Mouse (Mus musculus): ENCODE data around the gene Lhpp. TPM values are rescaled to one million over a fixed set of nuclear protein-coding genes. Genes with fewer than 3 reads are reported as not detected.
A peak's percentile ranks its signal among the peaks of the same experiment; 100 is the strongest.

Lhpp gene
- total RNA-seq, 2 experiments from 2014 or later: 15.5 to 16.3 TPM

GRCm38 (mm10) chr7:132672481-132672959 lies 62.1 kb downstream of the Lhpp start:
- Histone ChIP-seq H3K4me3 (no peak overlapping the region), H3K27ac (peak overlapping the region; percentile 2; the same call in 1 of the 2 replicates)
- intact Hi-C loops (cut with DNase I): no loop called here
- no peak for TF ChIP-seq CTCF (IDR thresholded peaks at IDR 0.05)
- no peak for DNase-seq (ENCODE audit: extremely low spot score in 1 of 2, low spot score in 2 of 2)

DNA sequence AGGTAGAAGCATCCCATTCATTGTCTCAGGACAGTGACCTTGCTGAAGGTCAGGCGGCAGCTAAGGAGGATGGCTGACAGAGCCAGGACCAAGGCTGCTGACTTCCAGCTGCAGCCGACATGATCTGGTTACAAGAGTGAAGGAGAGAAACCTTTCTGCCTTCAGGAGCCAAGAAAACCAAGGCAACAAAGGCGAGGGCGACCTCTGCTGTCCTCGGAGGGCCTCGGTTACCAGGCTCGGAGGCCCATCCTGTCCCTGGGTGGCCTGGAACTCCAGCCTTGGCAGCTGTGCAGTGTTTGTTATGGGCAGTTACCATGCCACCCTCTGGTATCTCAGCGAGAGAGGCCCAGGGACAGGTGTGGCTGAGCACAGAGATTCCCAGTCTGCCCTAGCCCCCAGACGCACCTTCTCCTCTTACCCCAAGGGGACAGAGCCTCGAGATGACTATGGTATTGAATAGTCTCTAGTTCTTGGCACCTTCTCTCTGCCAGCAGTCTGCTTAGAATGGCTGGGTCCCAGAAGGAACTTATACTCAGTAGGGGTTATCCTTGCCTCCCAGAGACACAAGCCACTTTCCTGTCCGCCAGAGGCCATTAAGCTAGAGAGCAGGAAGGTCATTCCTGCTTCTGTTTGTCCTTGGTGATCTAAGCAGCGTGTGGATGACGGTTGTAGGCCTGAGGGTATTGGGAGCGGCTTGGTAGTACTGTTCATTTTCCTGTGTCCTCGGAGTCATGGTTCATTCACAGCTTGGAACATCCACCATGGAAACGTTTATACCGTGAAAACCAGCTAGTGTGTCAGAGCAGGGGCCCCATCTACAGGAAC lies 63.7 kb downstream of the Lhpp start:
- intact Hi-C loops (cut with DNase I): no loop called here

GRCm38 (mm10) chr7:132675922-132676321 lies 65.5 kb downstream of the Lhpp start:
- no peak overlapping the region for H3K4me3 ChIP-seq
- intact Hi-C loops (cut with DNase I): no loop called here
- TF ChIP-seq CTCF (IDR thresholded peaks at IDR 0.05): no peak
- DNase-seq (ENCODE audit: extremely low spot score in 1 of 2, low spot score in 2 of 2): no peak
- no peak overlapping the region for H3K27ac ChIP-seq

More for the DNA sequence above, 63.7 kb downstream of the Lhpp start:
- H3K4me3 ChIP-seq: no peak overlapping the region
- TF ChIP-seq CTCF (IDR thresholded peaks at IDR 0.05): peak; percentile 44
- DNase-seq (ENCODE audit: extremely low spot score in 1 of 2, low spot score in 2 of 2): no peak
- 0 out of 2 replicates have a peak overlapping the region, but pooled peaks have one; percentile 6 for H3K27ac ChIP-seq

- Histone ChIP-seq H3K4me3 (no peak overlapping the region), H3K27ac (no peak overlapping the region)
- DNase-seq (ENCODE audit: extremely low spot score in 1 of 2, low spot score in 2 of 2): no peak
- no peak for TF ChIP-seq CTCF (IDR thresholded peaks at IDR 0.05)
- intact Hi-C loops (cut with DNase I): no loop called here
Observed at GRCm38 (mm10) chr7:132679117-132679516, 68.7 kb downstream of the Lhpp start.

DNA sequence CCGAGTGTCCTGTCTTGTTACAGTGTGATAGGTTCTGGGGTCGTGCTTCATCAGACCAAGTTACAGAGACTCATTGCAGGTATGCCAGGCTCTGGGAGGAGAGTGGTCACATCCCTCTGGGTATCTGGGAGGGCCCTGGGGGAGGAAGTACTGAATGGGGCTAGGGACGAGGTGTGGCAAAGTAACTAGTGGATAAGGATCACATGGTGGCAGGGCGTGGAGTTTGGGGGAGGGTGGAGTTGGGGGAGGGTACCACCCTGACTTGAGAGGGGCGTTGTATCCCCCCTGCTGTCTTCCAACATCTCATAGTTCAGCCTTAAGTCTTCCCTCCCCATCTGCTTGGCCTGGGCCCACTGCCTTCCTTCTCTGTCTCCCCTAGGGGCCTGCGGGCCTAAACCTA lies 69.1 kb downstream of the Lhpp start:
- DNase-seq (ENCODE audit: extremely low spot score in 1 of 2, low spot score in 2 of 2): no peak
- Histone ChIP-seq H3K4me3 (no peak overlapping the region), H3K27ac (no peak overlapping the region)
- intact Hi-C loops (cut with DNase I): no loop called here
- no peak for TF ChIP-seq CTCF (IDR thresholded peaks at IDR 0.05)

DNA sequence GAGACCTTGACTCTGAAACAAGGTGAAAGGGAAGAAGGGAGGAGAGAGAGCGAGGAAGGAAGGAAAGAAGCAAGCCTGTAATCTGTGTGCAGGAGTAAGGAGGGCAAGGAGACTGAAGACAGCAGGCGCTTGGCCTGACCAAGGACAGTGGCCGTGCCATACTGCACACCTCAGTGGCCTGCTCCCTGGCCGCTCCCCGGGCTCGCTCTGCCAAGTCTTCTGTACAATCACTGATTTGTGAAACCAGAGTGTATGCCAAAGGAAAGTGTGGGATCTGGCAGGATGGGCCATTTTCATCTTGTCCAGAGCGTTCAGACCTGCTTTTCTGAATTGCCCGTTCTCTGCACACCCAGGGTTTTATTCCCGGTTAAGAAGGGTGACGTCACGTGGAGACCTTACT lies 70.9 kb downstream of the Lhpp start:
- TF ChIP-seq CTCF (IDR thresholded peaks at IDR 0.05): no peak
- Histone ChIP-seq H3K27ac (no peak overlapping the region), H3K4me3 (no peak overlapping the region)
- intact Hi-C loops (cut with DNase I): no loop called here
- no peak for DNase-seq (ENCODE audit: extremely low spot score in 1 of 2, low spot score in 2 of 2)

DNA sequence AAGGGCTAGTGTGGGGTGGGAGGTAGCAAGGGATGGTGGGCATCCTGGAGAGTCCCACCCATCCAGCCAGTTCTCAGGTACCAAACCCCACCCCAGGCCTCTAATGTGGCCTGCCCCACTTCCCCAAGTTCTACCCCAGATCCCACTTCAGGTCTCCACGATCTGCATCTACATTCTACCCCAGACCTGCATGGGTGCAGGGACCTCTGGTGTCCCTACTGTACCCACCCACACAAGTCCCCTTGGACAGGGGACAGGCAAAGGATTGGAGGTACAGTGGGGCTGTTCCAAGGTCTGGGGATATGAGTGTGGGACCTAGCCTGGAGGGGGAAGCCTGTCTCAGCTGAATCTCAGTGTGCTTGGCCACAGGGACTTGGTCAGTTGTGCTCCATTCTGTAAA lies 71.4 kb downstream of the Lhpp start:
- DNase-seq (ENCODE audit: extremely low spot score in 1 of 2, low spot score in 2 of 2): no peak
- Histone ChIP-seq H3K4me3 (no peak overlapping the region), H3K27ac (no peak overlapping the region)
- intact Hi-C loops (cut with DNase I): no loop called here
- no peak for TF ChIP-seq CTCF (IDR thresholded peaks at IDR 0.05)

GRCm38 (mm10) chr7:132682336-132682735 lies 71.9 kb downstream of the Lhpp start:
- TF ChIP-seq CTCF (IDR thresholded peaks at IDR 0.05): no peak
- intact Hi-C loops (cut with DNase I): no loop called here
- DNase-seq (ENCODE audit: extremely low spot score in 1 of 2, low spot score in 2 of 2): no peak
- H3K27ac ChIP-seq: no peak overlapping the region
- H3K4me3 ChIP-seq: no peak overlapping the region

DNA sequence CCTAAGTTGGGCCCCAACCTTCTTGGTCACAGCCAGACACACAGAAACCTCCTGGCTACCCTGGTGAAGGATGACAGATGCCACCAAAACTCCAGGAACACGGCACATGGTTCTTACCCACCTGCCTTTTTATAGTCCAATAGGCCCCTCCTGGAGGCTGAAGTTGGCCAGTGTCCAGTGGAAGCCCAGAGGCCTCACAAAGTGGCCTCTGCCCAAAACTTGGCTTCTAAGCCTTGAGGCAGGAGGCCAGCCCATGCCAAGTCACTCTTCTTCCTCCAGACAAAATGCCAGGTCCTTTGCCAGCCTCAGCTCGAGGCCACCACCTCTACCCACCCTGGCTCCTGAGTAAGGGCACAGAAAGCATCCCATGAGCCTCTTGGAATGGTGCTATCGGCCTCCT lies 72.5 kb downstream of the Lhpp start:
- Histone ChIP-seq H3K4me3 (no peak overlapping the region), H3K27ac (no peak overlapping the region)
- no peak for DNase-seq (ENCODE audit: extremely low spot score in 1 of 2, low spot score in 2 of 2)
- intact Hi-C loops (cut with DNase I): no loop called here
- TF ChIP-seq CTCF (IDR thresholded peaks at IDR 0.05): no peak

DNA sequence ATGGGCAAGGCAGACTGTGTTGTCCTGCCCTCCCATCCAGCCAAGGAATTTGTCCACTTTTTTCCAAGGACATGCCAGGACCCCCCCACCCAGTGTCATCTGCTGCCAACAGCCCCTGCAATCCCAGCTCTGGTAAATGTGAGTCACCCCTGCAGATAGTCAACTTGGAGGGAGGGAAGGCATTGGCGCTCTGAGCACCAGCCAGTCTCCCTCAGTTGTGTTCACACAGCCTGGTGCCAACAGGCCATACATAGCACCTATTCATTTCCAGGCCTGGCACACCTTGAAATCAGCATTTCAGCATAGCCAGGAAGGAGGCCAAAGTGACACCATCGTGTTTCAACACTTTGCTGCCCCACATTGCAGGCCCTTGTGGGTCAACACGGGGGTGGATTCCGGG lies 73.5 kb downstream of the Lhpp start:
- DNase-seq (ENCODE audit: extremely low spot score in 1 of 2, low spot score in 2 of 2): no peak
- Histone ChIP-seq H3K4me3 (no peak overlapping the region), H3K27ac (no peak overlapping the region)
- intact Hi-C loops (cut with DNase I): no loop called here
- no peak for TF ChIP-seq CTCF (IDR thresholded peaks at IDR 0.05)

- no peak for TF ChIP-seq CTCF (IDR thresholded peaks at IDR 0.05)
- no peak overlapping the region for H3K27ac ChIP-seq
- no peak for DNase-seq (ENCODE audit: extremely low spot score in 1 of 2, low spot score in 2 of 2)
- intact Hi-C loops (cut with DNase I): no loop called here
- H3K4me3 ChIP-seq: no peak overlapping the region
Observed at GRCm38 (mm10) chr7:132686515-132686914, 76.1 kb downstream of the Lhpp start.

- Histone ChIP-seq H3K27ac (no peak overlapping the region), H3K4me3 (no peak overlapping the region)
- no peak for TF ChIP-seq CTCF (IDR thresholded peaks at IDR 0.05)
- intact Hi-C loops (cut with DNase I): no loop called here
- DNase-seq (ENCODE audit: extremely low spot score in 1 of 2, low spot score in 2 of 2): no peak
Observed at GRCm38 (mm10) chr7:132687897-132688296, 77.5 kb downstream of the Lhpp start.

GRCm38 (mm10) chr7:132688721-132689120 lies 78.3 kb downstream of the Lhpp start:
- DNase-seq (ENCODE audit: extremely low spot score in 1 of 2, low spot score in 2 of 2): no peak
- intact Hi-C loops (cut with DNase I): no loop called here
- no peak for TF ChIP-seq CTCF (IDR thresholded peaks at IDR 0.05)
- Histone ChIP-seq H3K27ac (no peak overlapping the region; the same call in 1 of the 2 replicates), H3K4me3 (no peak overlapping the region)

All from left cerebral cortex, adult 2 months (tissue).